Comparison of ENCODE assay signal across 8 mouse cellular contexts in genomic region chr8:84965731-84966291, GRCm38 (mm10). TPM values are rescaled to one million over a fixed set of nuclear protein-coding genes. Genes with fewer than 3 reads are reported as not detected.
DNase-seq lines count a peak whose midpoint lies in the region; ATAC-seq lines count a peak whose summit lies in the region.

No protein-coding gene starts in this region.

- peaks cover 20% of the 10 kb centered on the region for H3K36me3 ChIP-seq in embryonic facial prominence, embryonic 12.5 days
- H3K36me3 ChIP-seq in limb, embryonic 12.5 days = peaks cover 25% of the 10 kb centered on the region
- H3K36me3 ChIP-seq in midbrain, embryonic 14.5 days (ENCODE audit: control insufficient read depth, insufficient read depth, low read length) = peaks cover 5% of the 10 kb centered on the region

- peak overlapping the region; percentile 72 for H3K9ac ChIP-seq in embryonic facial prominence, embryonic 12.5 days
- H3K9ac ChIP-seq in limb, embryonic 12.5 days (replicated peaks) = peak overlapping the region; percentile 66
- peak overlapping the region; percentile 56 for H3K9ac ChIP-seq in midbrain, embryonic 14.5 days (replicated peaks; ENCODE audit: low read length)

- peak overlapping the region; percentile 65 for H3K4me3 ChIP-seq in embryonic facial prominence, embryonic 12.5 days
- peak overlapping the region; percentile 66 for H3K4me3 ChIP-seq in limb, embryonic 12.5 days (replicated peaks)
- H3K4me3 ChIP-seq in midbrain, embryonic 14.5 days (replicated peaks; ENCODE audit: low read depth, low read length) = peak overlapping the region; percentile 57

- peaks cover 26% of the 10 kb centered on the region for H3K4me1 ChIP-seq in embryonic facial prominence, embryonic 12.5 days
- peaks cover 25% of the 10 kb centered on the region for H3K4me1 ChIP-seq in limb, embryonic 12.5 days (replicated peaks)
- H3K4me1 ChIP-seq in midbrain, embryonic 14.5 days (ENCODE audit: control insufficient read depth, insufficient read depth, low read length) = peaks cover 23% of the 10 kb centered on the region

- no peaks in the 10 kb centered on the region for H3K27me3 ChIP-seq in embryonic facial prominence, embryonic 12.5 days
- H3K27me3 ChIP-seq in limb, embryonic 12.5 days = no peaks in the 10 kb centered on the region
- H3K27me3 ChIP-seq in midbrain, embryonic 14.5 days (ENCODE audit: control insufficient read depth, insufficient read depth, low read length) = no peaks in the 10 kb centered on the region

- peak overlapping the region; percentile 80 for H3K4me2 ChIP-seq in embryonic facial prominence, embryonic 12.5 days (replicated peaks)
- H3K4me2 ChIP-seq in limb, embryonic 12.5 days = peak overlapping the region; percentile 72
- peak overlapping the region; percentile 79 for H3K4me2 ChIP-seq in midbrain, embryonic 14.5 days (ENCODE audit: low read length)

- DNase-seq in A20 (ENCODE audit: low read depth, low spot score) = peak; percentile 99
- DNase-seq in adrenal gland, postnatal 36 days = peak; percentile 95 to 96
- peak; percentile 100 for DNase-seq in heart, adult 11 months
- DNase-seq in kidney, adult 11 months = peak; percentile 97
- peak; percentile 98 for DNase-seq in midbrain, embryonic 14.5 days
- peak; percentile 95 to 96 for DNase-seq in spleen, postnatal 36 days (ENCODE audit: low spot score in 2 of 2)

- peak overlapping the region; percentile 78 for H3K27ac ChIP-seq in embryonic facial prominence, embryonic 12.5 days
- H3K27ac ChIP-seq in limb, embryonic 12.5 days = peak overlapping the region; percentile 79
- H3K27ac ChIP-seq in midbrain, embryonic 14.5 days (replicated peaks; ENCODE audit: low read depth, low read length) = peak overlapping the region; percentile 63

- peak; percentile 47 for ATAC-seq in embryonic facial prominence, embryonic 12.5 days (ENCODE audit: insufficient number of reproducible peaks, insufficient read depth, low FRiP score, low TSS enrichment)
- peak; percentile 63 for ATAC-seq in limb, embryonic 12.5 days (ENCODE audit: insufficient number of reproducible peaks, insufficient read depth, low FRiP score, low TSS enrichment, low read depth)
- ATAC-seq in midbrain, embryonic 14.5 days (ENCODE audit: low FRiP score, low TSS enrichment) = peak; percentile 85

- no peaks in the 10 kb centered on the region for H3K9me3 ChIP-seq in embryonic facial prominence, embryonic 12.5 days
- H3K9me3 ChIP-seq in limb, embryonic 12.5 days = no peaks in the 10 kb centered on the region
- no peaks in the 10 kb centered on the region for H3K9me3 ChIP-seq in midbrain, embryonic 14.5 days (ENCODE audit: control insufficient read depth, low read length)

- WGBS in embryonic facial prominence, embryonic 12.5 days = under 1% methylated on average over 41 of the region's 41 CpGs
- WGBS in limb, embryonic 12.5 days = under 1% methylated on average over 41 of the region's 41 CpGs
- under 1% methylated on average over 41 of the region's 41 CpGs for WGBS in midbrain, embryonic 14.5 days

RNA-seq across cellular contexts. Expression of gene Gm49661, which starts 3.4 kb away (rescaled TPM):
- total RNA-seq in adrenal gland, postnatal 36 days (2021) = 1 to 10 TPM in 1 of 2 experiments, not detected in 1; 1.5 TPM
- polyA plus RNA-seq in embryonic facial prominence, embryonic 12.5 days (2016; fragmentation: Nextera tagmentation; extraction: Ambion mirVana) = not detected in 2 replicates
- not detected in 2 replicates for polyA plus RNA-seq in limb, embryonic 12.5 days (2016; fragmentation: Nextera tagmentation; extraction: Ambion mirVana)
- not detected in 2 replicates for polyA plus RNA-seq in midbrain, embryonic 14.5 days (2014; fragmentation: Nextera tagmentation; extraction: Ambion mirVana)

RNA-seq across cellular contexts. Expression of gene Prdx2, which starts 3.6 kb away (rescaled TPM):
- 100 to 1,000 TPM; 651 to 659 TPM for total RNA-seq in adrenal gland, postnatal 36 days (2021)
- 1,038 and 1,130 TPM in 2 replicates for polyA plus RNA-seq in embryonic facial prominence, embryonic 12.5 days (2016; fragmentation: Nextera tagmentation; extraction: Ambion mirVana)
- 1,079 and 1,120 TPM in 2 replicates for polyA plus RNA-seq in limb, embryonic 12.5 days (2016; fragmentation: Nextera tagmentation; extraction: Ambion mirVana)
- 1,531 and 1,588 TPM in 2 replicates for polyA plus RNA-seq in midbrain, embryonic 14.5 days (2014; fragmentation: Nextera tagmentation; extraction: Ambion mirVana)

RNA-seq across cellular contexts. Expression of gene Rnaseh2a, which starts 3.8 kb away (rescaled TPM):
- total RNA-seq in adrenal gland, postnatal 36 days (2021) = 100 to 1,000 TPM; 109 to 136 TPM
- 104 and 115 TPM in 2 replicates for polyA plus RNA-seq in embryonic facial prominence, embryonic 12.5 days (2016; fragmentation: Nextera tagmentation; extraction: Ambion mirVana)
- 105 and 122 TPM in 2 replicates for polyA plus RNA-seq in limb, embryonic 12.5 days (2016; fragmentation: Nextera tagmentation; extraction: Ambion mirVana)
- 51.7 and 54.4 TPM in 2 replicates for polyA plus RNA-seq in midbrain, embryonic 14.5 days (2014; fragmentation: Nextera tagmentation; extraction: Ambion mirVana)

RNA-seq across cellular contexts. Expression of gene Junb, which starts 12.7 kb away (rescaled TPM):
- total RNA-seq in adrenal gland, postnatal 36 days (2021) = 100 to 1,000 TPM in 1 of 2 experiments, 10 to 100 TPM in 1; 71.5 to 139 TPM
- polyA plus RNA-seq in embryonic facial prominence, embryonic 12.5 days (2016; fragmentation: Nextera tagmentation; extraction: Ambion mirVana) = 8.0 and 9.0 TPM in 2 replicates
- polyA plus RNA-seq in limb, embryonic 12.5 days (2016; fragmentation: Nextera tagmentation; extraction: Ambion mirVana) = 7.6 and 10.5 TPM in 2 replicates
- polyA plus RNA-seq in midbrain, embryonic 14.5 days (2014; fragmentation: Nextera tagmentation; extraction: Ambion mirVana) = 4.3 and 5.7 TPM in 2 replicates

RNA-seq across cellular contexts. Expression of gene Rtbdn, which starts 19.0 kb away (rescaled TPM):
- not detected for total RNA-seq in adrenal gland, postnatal 36 days (2021)
- 0.50 and 0.52 TPM in 2 replicates for polyA plus RNA-seq in embryonic facial prominence, embryonic 12.5 days (2016; fragmentation: Nextera tagmentation; extraction: Ambion mirVana)
- 0.34 and 0.58 TPM in 2 replicates for polyA plus RNA-seq in limb, embryonic 12.5 days (2016; fragmentation: Nextera tagmentation; extraction: Ambion mirVana)
- polyA plus RNA-seq in midbrain, embryonic 14.5 days (2014; fragmentation: Nextera tagmentation; extraction: Ambion mirVana) = 0.99 and 1.4 TPM in 2 replicates

Comparison
In these comparisons a context has a peak if more than half of its experiments do, and no peak if none do; other contexts are left out.
1. Peak in every context shown above with its lines: DNase-seq, ATAC-seq, H3K4me3 ChIP-seq and H3K27ac ChIP-seq.